Mouse (Mus musculus): ENCODE measurements at regions not wholly inside any gene's neighbourhood (a gene's known extent, or its start where the extent isn't known, plus 50 kb on each side); places are given as distances from the start of the nearest gene placed in this dataset.
A peak's percentile ranks its signal among the peaks of the same experiment; 100 is the strongest.

GRCm38 (mm10) chr11:50547776-50548175 is 54.1 kb upstream of the Adamts2 start:
- no peak for DNase-seq (ENCODE audit: low spot score in 2 of 2)

GRCm38 (mm10) chr11:50546456-50547144 is 55.3 kb upstream of the Adamts2 start:
- DNase-seq (ENCODE audit: low spot score in 2 of 2): peak; percentile 51 to 54

- DNase-seq (ENCODE audit: low spot score in 2 of 2): no peak
Observed at GRCm38 (mm10) chr11:50545421-50545820, 56.5 kb upstream of the Adamts2 start.

GRCm38 (mm10) chr11:50540136-50540535 is 61.7 kb upstream of the Adamts2 start:
- DNase-seq (ENCODE audit: low spot score in 2 of 2): no peak

GRCm38 (mm10) chr11:50534266-50534665 is 67.6 kb upstream of the Adamts2 start:
- DNase-seq (ENCODE audit: low spot score in 2 of 2): no peak

GRCm38 (mm10) chr11:50527923-50528322 is 74.0 kb upstream of the Adamts2 start:
- DNase-seq (ENCODE audit: low spot score in 2 of 2): no peak

GRCm38 (mm10) chr11:50520162-50520561 is 81.7 kb upstream of the Adamts2 start:
- DNase-seq (ENCODE audit: low spot score in 2 of 2): no peak

GRCm38 (mm10) chr11:50507882-50508281 is 77.0 kb upstream of the Rufy1 start:
- DNase-seq (ENCODE audit: low spot score in 2 of 2): no peak

GRCm38 (mm10) chr11:50507498-50507824 is 76.5 kb upstream of the Rufy1 start:
- no peak for DNase-seq (ENCODE audit: low spot score in 2 of 2)

GRCm38 (mm10) chr11:50506820-50507497 is 76.0 kb upstream of the Rufy1 start:
- no peak for DNase-seq (ENCODE audit: low spot score in 2 of 2)

GRCm38 (mm10) chr11:50501352-50501751 is 70.4 kb upstream of the Rufy1 start:
- no peak for DNase-seq (ENCODE audit: low spot score in 2 of 2)

GRCm38 (mm10) chr11:50493123-50493476 is 62.2 kb upstream of the Rufy1 start:
- no peak for DNase-seq (ENCODE audit: low spot score in 2 of 2)

GRCm38 (mm10) chr11:50492399-50493122 is 61.6 kb upstream of the Rufy1 start:
- no peak for DNase-seq (ENCODE audit: low spot score in 2 of 2)

GRCm38 (mm10) chr11:50483821-50484220 is 52.9 kb upstream of the Rufy1 start:
- no peak for DNase-seq (ENCODE audit: low spot score in 2 of 2)

GRCm38 (mm10) chr11:50483116-50483515 is 52.2 kb upstream of the Rufy1 start:
- no peak for DNase-seq (ENCODE audit: low spot score in 2 of 2)

- DNase-seq (ENCODE audit: low spot score in 2 of 2): no peak
Observed at GRCm38 (mm10) chr11:50482607-50483006, 51.7 kb upstream of the Rufy1 start.
